Mouse (Mus musculus): Measurements from ENCODE around the gene Slc41a2. TPM values are rescaled to one million over a fixed set of nuclear protein-coding genes. Genes with fewer than 3 reads are reported as not detected.

Gene Slc41a2
- polyA plus RNA-seq, 1 experiment: 8.1 TPM

- DNase-seq (ENCODE audit: low read depth, low spot score): no peak
- 27% methylated on average over 7 of the region's 7 CpGs for WGBS
Observed at GRCm38 (mm10) chr10:83322551-83323100, 15.1 kb downstream of the Slc41a2 start.

- DNase-seq (ENCODE audit: low read depth, low spot score): no peak
- WGBS: 88% methylated on average over 6 of the region's 6 CpGs
Observed at GRCm38 (mm10) chr10:83321528-83321927, 16.2 kb downstream of the Slc41a2 start.

GRCm38 (mm10) chr10:83320870-83321269 is 16.8 kb downstream of the Slc41a2 start:
- 84% methylated on average over 7 of the region's 7 CpGs for WGBS
- no peak for DNase-seq (ENCODE audit: low read depth, low spot score)

- WGBS: 78% methylated on average over 6 of the region's 6 CpGs
- no peak for DNase-seq (ENCODE audit: low read depth, low spot score)
Observed at GRCm38 (mm10) chr10:83320396-83320795, 17.3 kb downstream of the Slc41a2 start.

- no peak for DNase-seq (ENCODE audit: low read depth, low spot score)
- WGBS: 81% methylated on average over 5 of the region's 5 CpGs
Observed at GRCm38 (mm10) chr10:83313033-83313432, 24.6 kb downstream of the Slc41a2 start.

- 29% methylated on average over 7 of the region's 7 CpGs for WGBS
Observed at GRCm38 (mm10) chr10:83310356-83310755, 27.3 kb downstream of the Slc41a2 start.

GRCm38 (mm10) chr10:83301687-83302086 is 36.0 kb downstream of the Slc41a2 start:
- no peak for DNase-seq (ENCODE audit: low read depth, low spot score)
- WGBS: 59% methylated on average over 4 of the region's 4 CpGs

More at GRCm38 (mm10) chr10:83310356-83310755, 27.3 kb downstream of the Slc41a2 start:
- no peak for DNase-seq (ENCODE audit: low read depth, low spot score)

GRCm38 (mm10) chr10:83301054-83301453 is 36.6 kb downstream of the Slc41a2 start:
- 48% methylated on average over 3 of the region's 3 CpGs for WGBS
- no peak for DNase-seq (ENCODE audit: low read depth, low spot score)

- 43% methylated on average over 4 of the region's 4 CpGs for WGBS
Observed at GRCm38 (mm10) chr10:83297017-83297416, 40.7 kb downstream of the Slc41a2 start.

GRCm38 (mm10) chr10:83294746-83295145 is 42.9 kb downstream of the Slc41a2 start:
- WGBS: 38% methylated on average over 9 of the region's 9 CpGs
- DNase-seq (ENCODE audit: low read depth, low spot score): no peak

More at GRCm38 (mm10) chr10:83297017-83297416, 40.7 kb downstream of the Slc41a2 start:
- no peak for DNase-seq (ENCODE audit: low read depth, low spot score)

- 82% methylated on average over 9 of the region's 9 CpGs for WGBS
- no peak for DNase-seq (ENCODE audit: low read depth, low spot score)
Observed at GRCm38 (mm10) chr10:83293352-83293751, 44.3 kb downstream of the Slc41a2 start.

- DNase-seq (ENCODE audit: low read depth, low spot score): no peak
- 68% methylated on average over 11 of the region's 11 CpGs for WGBS
Observed at GRCm38 (mm10) chr10:83291731-83292130, 46.0 kb downstream of the Slc41a2 start.

- whole genome bisulfite sequencing: 60% methylated on average over 6 of the region's 6 CpGs
- DNase-seq (ENCODE audit: low read depth, low spot score): no peak
Observed at GRCm38 (mm10) chr10:83287828-83288227, 49.9 kb downstream of the Slc41a2 start.

- DNase-seq (ENCODE audit: low read depth, low spot score): no peak
- 33% methylated on average over 7 of the region's 7 CpGs for WGBS
Observed at GRCm38 (mm10) chr10:83286399-83286798, 51.3 kb downstream of the Slc41a2 start.

GRCm38 (mm10) chr10:83285724-83286256 is 51.9 kb downstream of the Slc41a2 start:
- WGBS: 73% methylated on average over 7 of the region's 7 CpGs
- no peak for DNase-seq (ENCODE audit: low read depth, low spot score)

- WGBS: 94% methylated on average over 4 of the region's 4 CpGs
- no peak for DNase-seq (ENCODE audit: low read depth, low spot score)
Observed at GRCm38 (mm10) chr10:83284916-83285315, 52.8 kb downstream of the Slc41a2 start.

- WGBS: 64% methylated on average over 13 of the region's 13 CpGs
Observed at GRCm38 (mm10) chr10:83266731-83267130, 71.0 kb downstream of the Slc41a2 start.

GRCm38 (mm10) chr10:83266241-83266640 is 71.4 kb downstream of the Slc41a2 start:
- 86% methylated on average over 5 of the region's 5 CpGs for WGBS
- no peak for DNase-seq (ENCODE audit: low read depth, low spot score)

More at GRCm38 (mm10) chr10:83266731-83267130, 71.0 kb downstream of the Slc41a2 start:
- no peak for DNase-seq (ENCODE audit: low read depth, low spot score)

- DNase-seq (ENCODE audit: low read depth, low spot score): no peak
- WGBS: 46% methylated on average over 8 of the region's 8 CpGs
Observed at GRCm38 (mm10) chr10:83264680-83265079, 73.0 kb downstream of the Slc41a2 start.

GRCm38 (mm10) chr10:83264056-83264455 is 73.6 kb downstream of the Slc41a2 start:
- no peak for DNase-seq (ENCODE audit: low read depth, low spot score)

GRCm38 (mm10) chr10:83261264-83261663 is 76.4 kb downstream of the Slc41a2 start:
- WGBS: 23% methylated on average over 4 of the region's 4 CpGs
- DNase-seq (ENCODE audit: low read depth, low spot score): no peak

More at GRCm38 (mm10) chr10:83264056-83264455, 73.6 kb downstream of the Slc41a2 start:
- WGBS: 40% methylated on average over 2 of the region's 2 CpGs
